Mouse (Mus musculus): ENCODE measurements around the gene Ints13. TPM values are rescaled to one million over a fixed set of nuclear protein-coding genes. Genes with fewer than 3 reads are reported as not detected.

Ints13 gene
- total and polyA plus RNA-seq, 3 experiments = 8.5 to 18.2 (median 17.8) TPM

- no peak overlapping the region for H3K4me3 ChIP-seq
- TF ChIP-seq CTCF (IDR thresholded peaks at IDR 0.05) (no peak), POLR2A (IDR thresholded peaks at IDR 0.05; ENCODE audit: insufficient read depth, low read depth, low read length) (no peak), EP300 (IDR thresholded peaks at IDR 0.05; ENCODE audit: insufficient read depth, low read depth, low read length) (no peak)
- no peak overlapping the region for H3K27ac ChIP-seq
- H3K9ac ChIP-seq (ENCODE audit: low read depth, low read length) = no peak overlapping the region
- no peak for DNase-seq
- intact Hi-C loops (cut with DNase I) = no loop called here
- no peaks in the 10 kb centered on the region for H3K27me3 ChIP-seq (ENCODE audit: control insufficient read depth, insufficient read depth, low read length)
- H3K79me2 ChIP-seq (replicated peaks; ENCODE audit: control insufficient read depth, insufficient read depth, low read length) = no peaks in the 10 kb centered on the region
- peaks cover 4% of the 10 kb centered on the region for H3K36me3 ChIP-seq (ENCODE audit: control insufficient read depth, insufficient read depth, low read length)
- no peaks in the 10 kb centered on the region for H3K4me1 ChIP-seq (ENCODE audit: control insufficient read depth, insufficient read depth, low read length)
Observed at GRCm38 (mm10) chr6:146551326-146551725, 26.3 kb downstream of the Ints13 start.

GRCm38 (mm10) chr6:146550421-146550820 is 27.2 kb downstream of the Ints13 start:
- WGBS = 65% methylated on average over 2 of the region's 2 CpGs

GRCm38 (mm10) chr6:146545289-146545865 is 32.3 kb downstream of the Ints13 start:
- no peaks in the 10 kb centered on the region; the same call in 1 of the 2 replicates for H3K36me3 ChIP-seq (ENCODE audit: control insufficient read depth, insufficient read depth, low read length)
- intact Hi-C loops (cut with DNase I) = loop anchor here (5.0 kb wide), 1 partner anchor 133 kb away; no protein-coding TSS in a partner anchor
- peak in 1 of 2 experiments; percentile 20 for DNase-seq
- 19% methylated on average over 5 of the region's 5 CpGs for WGBS
- no peak overlapping the region for H3K9ac ChIP-seq (ENCODE audit: low read depth, low read length)
- H3K4me3 ChIP-seq = no peak overlapping the region
- no peaks in the 10 kb centered on the region for H3K79me2 ChIP-seq (replicated peaks; ENCODE audit: control insufficient read depth, insufficient read depth, low read length)
- no peaks in the 10 kb centered on the region for H3K27me3 ChIP-seq (ENCODE audit: control insufficient read depth, insufficient read depth, low read length)
- no peak for TF ChIP-seq CTCF (IDR thresholded peaks at IDR 0.05)
- TF ChIP-seq EP300 (IDR thresholded peaks at IDR 0.05; ENCODE audit: insufficient read depth, low read depth, low read length) = 0 out of 2 replicates have a peak, but pooled peaks have one; percentile 28
- no peak for TF ChIP-seq POLR2A (IDR thresholded peaks at IDR 0.05; ENCODE audit: insufficient read depth, low read depth, low read length)
- peak overlapping the region; percentile 70 for H3K27ac ChIP-seq
- peaks cover 4% of the 10 kb centered on the region for H3K4me1 ChIP-seq (ENCODE audit: control insufficient read depth, insufficient read depth, low read length)

More at GRCm38 (mm10) chr6:146550421-146550820, 27.2 kb downstream of the Ints13 start:
- peaks cover 1% of the 10 kb centered on the region for H3K4me1 ChIP-seq (ENCODE audit: control insufficient read depth, insufficient read depth, low read length)
- H3K27ac ChIP-seq = no peak overlapping the region
- intact Hi-C loops (cut with DNase I) = no loop called here
- H3K9ac ChIP-seq (ENCODE audit: low read depth, low read length) = no peak overlapping the region
- H3K4me3 ChIP-seq = no peak overlapping the region
- no peak for TF ChIP-seq CTCF (IDR thresholded peaks at IDR 0.05)
- TF ChIP-seq EP300 (IDR thresholded peaks at IDR 0.05; ENCODE audit: insufficient read depth, low read depth, low read length) = no peak
- TF ChIP-seq POLR2A (IDR thresholded peaks at IDR 0.05; ENCODE audit: insufficient read depth, low read depth, low read length) = no peak
- no peaks in the 10 kb centered on the region for H3K79me2 ChIP-seq (replicated peaks; ENCODE audit: control insufficient read depth, insufficient read depth, low read length)
- DNase-seq = no peak
- H3K36me3 ChIP-seq (ENCODE audit: control insufficient read depth, insufficient read depth, low read length) = peaks cover 4% of the 10 kb centered on the region
- H3K27me3 ChIP-seq (ENCODE audit: control insufficient read depth, insufficient read depth, low read length) = no peaks in the 10 kb centered on the region

GRCm38 (mm10) chr6:146544622-146545021 is 33.0 kb downstream of the Ints13 start:
- no peak for DNase-seq
- H3K79me2 ChIP-seq (replicated peaks; ENCODE audit: control insufficient read depth, insufficient read depth, low read length) = no peaks in the 10 kb centered on the region
- H3K27ac ChIP-seq = peak overlapping the region; percentile 70
- intact Hi-C loops (cut with DNase I) = loop anchor here (5.0 kb wide), 1 partner anchor 132 kb away; no protein-coding TSS in a partner anchor
- TF ChIP-seq CTCF (IDR thresholded peaks at IDR 0.05) (peak; percentile 44), EP300 (IDR thresholded peaks at IDR 0.05; ENCODE audit: insufficient read depth, low read depth, low read length) (no peak)
- peaks cover 4% of the 10 kb centered on the region for H3K4me1 ChIP-seq (ENCODE audit: control insufficient read depth, insufficient read depth, low read length)
- no peak overlapping the region for H3K4me3 ChIP-seq
- no peaks in the 10 kb centered on the region for H3K36me3 ChIP-seq (ENCODE audit: control insufficient read depth, insufficient read depth, low read length)
- no peaks in the 10 kb centered on the region for H3K27me3 ChIP-seq (ENCODE audit: control insufficient read depth, insufficient read depth, low read length)
- H3K9ac ChIP-seq (ENCODE audit: low read depth, low read length) = no peak overlapping the region
- WGBS = 93% methylated on average over 1 of the region's 1 CpGs

- no peak overlapping the region for H3K4me3 ChIP-seq
- intact Hi-C loops (cut with DNase I) = no loop called here
- no peak for DNase-seq
- TF ChIP-seq EP300 (IDR thresholded peaks at IDR 0.05; ENCODE audit: insufficient read depth, low read depth, low read length) (no peak), POLR2A (IDR thresholded peaks at IDR 0.05; ENCODE audit: insufficient read depth, low read depth, low read length) (no peak), CTCF (IDR thresholded peaks at IDR 0.05) (no peak)
- no peak overlapping the region for H3K9ac ChIP-seq (ENCODE audit: low read depth, low read length)
- no peaks in the 10 kb centered on the region for H3K79me2 ChIP-seq (replicated peaks; ENCODE audit: control insufficient read depth, insufficient read depth, low read length)
- no peaks in the 10 kb centered on the region for H3K27me3 ChIP-seq (ENCODE audit: control insufficient read depth, insufficient read depth, low read length)
- peaks cover 5% of the 10 kb centered on the region for H3K4me1 ChIP-seq (ENCODE audit: control insufficient read depth, insufficient read depth, low read length)
- H3K27ac ChIP-seq = no peak overlapping the region
- 85% methylated on average over 3 of the region's 3 CpGs for WGBS
- H3K36me3 ChIP-seq (ENCODE audit: control insufficient read depth, insufficient read depth, low read length) = no peaks in the 10 kb centered on the region
Observed at GRCm38 (mm10) chr6:146540386-146540785, 37.2 kb downstream of the Ints13 start.

- Histone ChIP-seq H3K79me2 (replicated peaks; ENCODE audit: control insufficient read depth, insufficient read depth, low read length) (no peaks in the 10 kb centered on the region), H3K4me1 (ENCODE audit: control insufficient read depth, insufficient read depth, low read length) (peaks cover 3% of the 10 kb centered on the region; the same call in 1 of the 2 replicates), H3K36me3 (ENCODE audit: control insufficient read depth, insufficient read depth, low read length) (no peaks in the 10 kb centered on the region), H3K27me3 (ENCODE audit: control insufficient read depth, insufficient read depth, low read length) (no peaks in the 10 kb centered on the region), H3K9ac (ENCODE audit: low read depth, low read length) (no peak overlapping the region), H3K27ac (no peak overlapping the region; the same call in 1 of the 2 replicates), H3K4me3 (no peak overlapping the region)
- intact Hi-C loops (cut with DNase I) = no loop called here
- TF ChIP-seq POLR2A (IDR thresholded peaks at IDR 0.05; ENCODE audit: insufficient read depth, low read depth, low read length) (no peak), EP300 (IDR thresholded peaks at IDR 0.05; ENCODE audit: insufficient read depth, low read depth, low read length) (no peak), CTCF (IDR thresholded peaks at IDR 0.05) (no peak)
- DNase-seq = peak in 1 of 2 experiments; percentile 32
- WGBS = 37% methylated on average over 4 of the region's 4 CpGs
Observed at GRCm38 (mm10) chr6:146538661-146539060, 39.0 kb downstream of the Ints13 start.

All from heart, adult 2 months (tissue).